Mouse (Mus musculus): ENCODE results near the gene Egf.

- TF ChIP-seq CTCF (IDR thresholded peaks at IDR 0.05; ENCODE audit: extremely low read depth, insufficient read depth, low read length) (no peak), POLR2A (IDR thresholded peaks at IDR 0.05; ENCODE audit: extremely low read depth, insufficient read depth, low read length) (no peak)
Observed at GRCm38 (mm10) chr3:129799011-129799410, 43.9 kb upstream of the Egf start.

Data from cortical plate, adult 2 months (tissue).